Mouse (Mus musculus) heart, postnatal 25 days (tissue): ENCODE data around the gene Pnma3. TPM values are rescaled to one million over a fixed set of nuclear protein-coding genes. Genes with fewer than 3 reads are reported as not detected.
"Not testable (repeated sequence)": the region's sequence is repeated elsewhere in the genome, so short reads cannot be mapped to it uniquely, and the experiment has no call there.

Experiments used
- DNase-seq: peaks from one replicate; pipeline ENCODE4 v3.0.0; 2022; ENCODE audit warnings: low spot score
- intact Hi-C: fragments of 180-260 bp; cut with DNase I; formaldehyde crosslinking; loops from one replicate; pipeline ENCODE4 v1.15.1; 2025
- total RNA-seq, 2 experiments: library from RNA; stranded (reverse); gene quantifications; 2 replicates each; pipeline ENCODE4 v1.2.3; 2021

Gene Pnma3
- total RNA-seq: not detected

GRCm38 (mm10) chrX:73064415-73064793 is at the start of gene Pnma3:
Gene Pnma3 (plus strand): TSS chrX:73064787.
- no peak for DNase-seq
- intact Hi-C loops: no loop called here

- intact Hi-C loops: no loop called here
- no peak for DNase-seq
Measured at GRCm38 (mm10) chrX:73037003-73037402, 27.6 kb upstream of the Pnma3 start, which contains the start of gene Pnma5. Gene Pnma5 (minus strand): TSS chrX:73037103.

GRCm38 (mm10) chrX:73038831-73039230 is 25.8 kb upstream of the Pnma3 start:
- DNase-seq: no peak
- intact Hi-C loops: no loop called here

- intact Hi-C loops: no loop called here
- no peak for DNase-seq
Measured at GRCm38 (mm10) chrX:73039666-73040065, 24.9 kb upstream of the Pnma3 start.

- intact Hi-C loops: loop anchor here (2.0 to 10.0 kb wide), 6 partner anchors 381 to 1361 kb away; partner anchors contain the start of gene Trex2
- peak; percentile 83 for DNase-seq
Measured at GRCm38 (mm10) chrX:73053860-73054563, 10.6 kb upstream of the Pnma3 start.

GRCm38 (mm10) chrX:73061528-73061927 is 3.1 kb upstream of the Pnma3 start:
- intact Hi-C loops: no loop called here

GRCm38 (mm10) chrX:73062323-73062722 is 2.3 kb upstream of the Pnma3 start:
- intact Hi-C loops: no loop called here
- DNase-seq: no peak

More at GRCm38 (mm10) chrX:73061528-73061927, 3.1 kb upstream of the Pnma3 start:
- DNase-seq: no peak

GRCm38 (mm10) chrX:73063512-73064414 is 824 bp upstream of the Pnma3 start:
- no peak for DNase-seq
- intact Hi-C loops: no loop called here

GRCm38 (mm10) chrX:73066765-73067312 is 2.3 kb downstream of the Pnma3 start:
- intact Hi-C loops, DNase-seq: not testable (repeated sequence)

GRCm38 (mm10) chrX:73082267-73083055 is 17.9 kb downstream of the Pnma3 start, which contains the start of gene Xlr4a:
Gene Xlr4a (minus strand): TSS chrX:73082478.
- DNase-seq, intact Hi-C loops: not testable (repeated sequence)

GRCm38 (mm10) chrX:73096941-73097508 is 32.4 kb downstream of the Pnma3 start, which contains the start of gene Xlr3a:
Gene Xlr3a (minus strand): TSS chrX:73097095.
- intact Hi-C loops, DNase-seq: not testable (repeated sequence)

- DNase-seq, intact Hi-C loops: not testable (repeated sequence)
Measured at GRCm38 (mm10) chrX:73116747-73117146, 52.2 kb downstream of the Pnma3 start, which contains the start of gene Gm14685. Gene Gm14685 (plus strand): TSS chrX:73117047.

Other genes starting within 250 kb of the Pnma3 start
- under 1 TPM in 1 of 2 experiments, not detected in 1; 0.06 TPM for gene Gabrq, start 239.6 kb upstream of the Pnma3 start, total RNA-seq
- 10 to 100 TPM; 25.7 to 29.3 TPM for gene Cetn2, start 146.4 kb upstream of the Pnma3 start, total RNA-seq
- 1 to 10 TPM; 5.0 to 5.6 TPM for gene Nsdhl, start 146.2 kb upstream of the Pnma3 start, total RNA-seq
- 1 to 10 TPM; 1.2 to 1.9 TPM for gene Zfp185, start 77.4 kb upstream of the Pnma3 start, total RNA-seq
- gene Pnma5, start 27.7 kb upstream of the Pnma3 start, total RNA-seq: not detected
- 1 to 10 TPM in 1 of 2 experiments, under 1 TPM in 1; 0.94 to 1.5 TPM for gene Xlr4a, start 17.7 kb downstream of the Pnma3 start, total RNA-seq
- under 1 TPM; 0.44 to 0.67 TPM for gene Xlr3a, start 32.3 kb downstream of the Pnma3 start, total RNA-seq
- not detected for gene Gm14685, start 52.3 kb downstream of the Pnma3 start, total RNA-seq
- not detected for gene Xlr5b, start 84.0 kb downstream of the Pnma3 start, total RNA-seq
- not detected for gene DXBay18, start 84.7 kb downstream of the Pnma3 start, total RNA-seq
- gene Spin2d, start 112.2 kb downstream of the Pnma3 start, total RNA-seq: not detected
- 1 to 10 TPM in 1 of 2 experiments, under 1 TPM in 1; 0.60 to 1.3 TPM for gene Xlr3b, start 127.4 kb downstream of the Pnma3 start, total RNA-seq
- under 1 TPM; 0.60 to 0.67 TPM for gene Xlr4b, start 149.5 kb downstream of the Pnma3 start, total RNA-seq
- gene F8a, start 163.5 kb downstream of the Pnma3 start, total RNA-seq: 1 to 10 TPM; 6.9 to 7.5 TPM
- not detected for gene Xlr4c, start 178.3 kb downstream of the Pnma3 start, total RNA-seq
- gene Xlr3c, start 200.6 kb downstream of the Pnma3 start, total RNA-seq: not detected
- not detected for gene Xlr5a, start 228.2 kb downstream of the Pnma3 start, total RNA-seq
- gene Xlr5c, start 228.2 kb downstream of the Pnma3 start, total RNA-seq: not detected